Mouse (Mus musculus) gastrocnemius, adult 2 months (tissue): ENCODE measurements around the gene Nt5c. TPM values are rescaled to one million over a fixed set of nuclear protein-coding genes. Genes with fewer than 3 reads are reported as not detected.
"Not testable (repeated sequence)": the region's sequence is repeated elsewhere in the genome, so short reads cannot be mapped to it uniquely, and the experiment has no call there.

Experiments
- DNase-seq: peaks from one replicate; pipeline ENCODE4 v3.0.0; 2022
- H3K27ac ChIP-seq: fragments of 200-600 bp; 2 replicates; pipeline ENCODE4 v1.8.1; 2022; ENCODE audit warnings: mild to moderate bottlenecking
- H3K4me3 ChIP-seq: fragments of 200-600 bp; 2 replicates; pipeline ENCODE4 v1.8.1; 2022; ENCODE audit warnings: mild to moderate bottlenecking, moderate library complexity
- CTCF ChIP-seq: fragments of 200-600 bp; IDR thresholded peaks from 2 replicates; pipeline ENCODE4 v1.8.1; 2022; ENCODE audit warnings: antibody characterized with exemption, mild to moderate bottlenecking, moderate library complexity
- intact Hi-C: fragments of 180-260 bp; cut with DNase I; formaldehyde crosslinking; loops from one replicate; pipeline ENCODE4 v1.15.1; 2025
- long read RNA-seq, 2 experiments: library from polyadenylated mRNA; stranded (forward); transcript quantifications; one replicate each; pipeline ENCODE4 v2.0.0; 2021
- total RNA-seq, 2 experiments: library from RNA; stranded (reverse); gene quantifications; 2 replicates each; pipeline ENCODE4 v1.2.3; 2021

Gene Nt5c
- 1 to 10 TPM; 5.8 to 7.7 TPM for total RNA-seq
- long read RNA-seq, experiment 1, partial matches to known transcripts, result 0 of 2 reads
- long read RNA-seq, experiment 1, other reads (novel, unspliced or antisense), result 0 of 2 reads
- long read RNA-seq, experiment 2, transcript Nt5c-201 (5 exons, 858 nt), result major isoform, 6 of 6 reads
- long read RNA-seq, experiment 2, partial matches to known transcripts, result 0 of 6 reads
- long read RNA-seq, experiment 2, other reads (novel, unspliced or antisense), result 0 of 6 reads

GRCm38 (mm10) chr11:115491356-115492083 is at the start of gene Nt5c:
TSS of gene Nt5c (minus strand) at chr11:115491862.
- intact Hi-C loops, result loop anchor here (2.0 to 5.0 kb wide), 3 partner anchors 21 to 71 kb away; partner anchors contain the start of genes Nup85 and Sumo2
- H3K27ac ChIP-seq, result peak within 1 kb of the TSS; percentile 79
- DNase-seq, result peak; percentile 85
- peak within 1 kb of the TSS; percentile 94 for H3K4me3 ChIP-seq
- peak; percentile 83 for TF ChIP-seq CTCF

DNA sequence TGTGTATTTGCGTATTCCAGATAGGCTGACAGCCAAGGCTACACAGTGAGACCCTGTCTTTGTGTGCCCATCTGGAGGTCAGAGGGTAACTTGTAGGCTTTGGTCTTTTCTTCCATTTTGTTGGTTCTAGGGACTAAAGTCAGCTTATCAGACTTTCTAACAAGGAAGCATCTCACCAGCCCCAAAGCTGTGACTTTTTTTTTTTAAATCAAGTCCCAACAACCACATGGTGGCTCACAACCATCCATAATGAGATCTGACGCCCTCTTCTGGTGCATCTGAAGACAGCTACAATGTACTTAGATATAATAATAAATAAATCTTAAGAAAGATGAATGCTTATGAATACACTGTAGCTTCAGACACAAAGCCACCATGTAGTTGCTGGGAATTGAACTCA is 46.4 kb upstream of the Nt5c start:
- no peak for DNase-seq
- Histone ChIP-seq H3K27ac (no peak overlapping the region), H3K4me3 (no peak overlapping the region)
- peak; percentile 44 for TF ChIP-seq CTCF
- intact Hi-C loops, result loop anchor here (5.0 kb wide), 2 partner anchors 46 to 74 kb away; partner anchors contain the start of genes Mif4gd and Nt5c

DNA sequence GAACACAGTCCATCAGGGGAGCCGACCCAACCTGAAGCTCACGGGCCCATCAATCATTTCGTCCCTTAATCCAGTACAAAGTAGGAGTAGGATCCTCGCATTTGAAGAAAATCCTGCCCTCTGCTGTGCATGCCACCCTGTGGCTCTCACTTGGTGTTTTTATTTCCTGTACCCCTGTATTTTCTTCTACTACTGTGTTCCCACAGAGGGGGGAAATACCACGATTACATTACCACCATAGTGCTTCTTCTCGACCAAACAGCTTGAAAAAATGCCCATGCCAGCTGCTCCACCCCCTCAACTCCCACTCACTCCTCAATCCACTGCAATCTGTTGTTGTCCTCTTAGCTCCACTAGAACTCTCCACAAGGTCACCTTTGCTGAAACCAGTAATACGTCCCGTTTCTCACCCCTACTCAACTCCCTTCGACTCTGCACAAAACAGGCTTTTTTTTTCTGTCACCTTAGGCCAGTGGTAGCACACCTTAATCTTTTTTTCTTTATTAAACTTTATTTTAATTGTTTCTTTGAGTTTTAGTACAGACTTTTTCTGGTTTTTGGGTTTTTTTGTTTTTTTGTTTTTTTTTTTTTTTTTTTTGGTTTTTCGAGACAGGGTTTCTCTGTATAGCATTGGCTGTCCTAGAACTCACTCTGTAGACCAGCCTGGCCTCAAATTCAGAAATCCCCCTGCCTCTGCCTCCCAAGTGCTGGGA is 45.4 kb upstream of the Nt5c start:
- H3K27ac ChIP-seq, result peak overlapping the region; percentile 97
- peak overlapping the region; percentile 99 for H3K4me3 ChIP-seq
- intact Hi-C loops, result loop anchor here (5.0 kb wide), 2 partner anchors 45 to 75 kb away; partner anchors contain the start of genes Mif4gd and Nt5c
- no peak for DNase-seq
- no peak for TF ChIP-seq CTCF

DNA sequence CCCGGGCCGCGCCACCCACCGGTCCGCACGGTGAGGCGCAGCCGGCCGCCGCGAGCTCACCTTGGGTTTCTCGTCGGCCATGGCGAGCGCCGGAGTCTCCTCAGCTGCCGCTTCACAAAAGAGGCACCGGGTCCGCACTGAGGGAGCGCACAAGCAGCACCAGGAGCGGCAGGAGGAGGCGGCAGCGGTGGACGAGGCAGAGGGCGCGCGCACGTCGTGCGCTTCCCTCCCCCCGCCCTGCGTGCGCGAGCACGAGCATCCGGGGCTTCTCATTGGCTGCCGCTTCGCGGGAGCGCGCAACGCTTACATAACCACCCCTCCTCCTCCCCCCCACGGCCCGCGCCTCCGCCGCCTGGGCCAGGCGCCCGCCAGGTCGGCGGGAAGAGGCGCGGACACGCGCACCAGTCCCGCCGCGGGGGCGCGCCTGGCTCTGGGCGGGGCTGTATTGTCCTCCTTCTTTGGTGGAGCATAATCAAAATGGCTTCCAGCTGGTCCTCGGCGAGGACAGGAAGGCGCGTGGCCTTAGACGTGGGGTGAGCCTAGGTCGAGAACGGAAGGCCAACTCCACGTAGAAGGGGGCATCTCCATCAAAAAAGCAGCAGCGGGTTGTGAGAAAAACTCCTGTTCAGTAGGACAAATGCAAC is 44.5 kb upstream of the Nt5c start, which contains the start of gene Sumo2:
TSS of gene Sumo2 (minus strand) at position 239 of the 644 bp plus-strand sequence.
- TF ChIP-seq CTCF, result peak; percentile 27; the same call in 1 of the 2 replicates
- H3K4me3 ChIP-seq, result peak within 1 kb of the TSS; percentile 99
- DNase-seq, result peak; percentile 99
- intact Hi-C loops, result loop anchor here (5.0 kb wide), 2 partner anchors 44 to 76 kb away; partner anchors contain the start of genes Mif4gd and Nt5c
- peak within 1 kb of the TSS; percentile 97 for H3K27ac ChIP-seq

GRCm38 (mm10) chr11:115535401-115536037 is 43.9 kb upstream of the Nt5c start:
- peak; percentile 84 for DNase-seq
- H3K4me3 ChIP-seq, result peak overlapping the region; percentile 99
- TF ChIP-seq CTCF, result no peak
- peak overlapping the region; percentile 97 for H3K27ac ChIP-seq
- intact Hi-C loops, result loop anchor here (5.0 kb wide), 2 partner anchors 43 to 77 kb away; partner anchors contain the start of genes Mif4gd and Nt5c

DNA sequence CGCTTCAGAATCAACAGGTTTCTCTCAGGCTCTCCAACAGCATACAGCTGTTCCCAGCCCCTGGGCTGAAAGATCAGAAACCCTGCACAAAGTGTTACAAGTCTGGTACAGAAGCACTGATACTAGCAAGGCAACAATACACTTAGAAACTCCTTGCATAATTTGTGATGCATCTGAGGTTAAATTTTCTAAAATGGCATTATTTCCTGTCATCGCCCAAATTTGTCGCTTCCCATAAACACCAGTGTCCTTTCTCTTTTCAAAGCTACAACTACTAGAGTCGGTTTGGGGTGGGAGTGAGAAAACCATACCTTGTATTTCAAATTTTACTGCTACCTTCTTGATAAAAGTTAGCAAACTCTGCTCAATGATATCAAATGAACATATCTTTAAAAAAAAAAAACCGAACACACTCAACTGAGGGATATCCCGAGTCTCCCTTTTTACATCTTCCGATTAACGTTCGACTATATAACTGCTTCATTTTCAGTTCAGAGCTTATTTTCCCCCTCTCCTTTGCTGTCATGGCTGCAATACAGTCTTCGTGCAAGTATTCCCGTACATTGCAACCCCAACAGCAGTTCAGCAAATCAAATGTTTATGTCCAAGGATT is 43.2 kb upstream of the Nt5c start:
- H3K27ac ChIP-seq, result peak overlapping the region; percentile 97
- DNase-seq, result no peak
- intact Hi-C loops, result loop anchor here (5.0 kb wide), 2 partner anchors 43 to 77 kb away; partner anchors contain the start of genes Mif4gd and Nt5c
- H3K4me3 ChIP-seq, result peak overlapping the region; percentile 99
- no peak for TF ChIP-seq CTCF

GRCm38 (mm10) chr11:115526446-115526845 is 34.8 kb upstream of the Nt5c start:
- H3K4me3 ChIP-seq, intact Hi-C loops, H3K27ac ChIP-seq, DNase-seq: not testable (repeated sequence)

DNA sequence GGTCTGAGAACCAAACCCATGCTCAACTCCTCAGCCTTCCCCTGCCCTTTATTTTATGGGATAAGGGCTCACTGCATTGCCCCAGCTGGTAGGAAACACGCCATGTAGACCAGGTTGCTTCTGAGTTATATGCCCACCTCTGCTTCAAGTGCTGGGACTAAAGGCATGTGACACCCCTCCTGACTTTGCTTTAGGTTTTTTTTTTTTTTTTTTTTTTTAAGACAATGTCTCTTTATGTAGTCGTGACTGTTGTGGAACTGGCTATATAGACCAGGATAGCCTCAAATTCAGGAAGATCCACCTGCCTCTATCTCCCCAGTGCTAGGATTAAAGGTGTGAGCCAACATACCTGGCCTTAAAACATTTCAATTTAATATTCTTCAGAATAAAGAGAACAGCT is 31.0 kb upstream of the Nt5c start:
- no peak overlapping the region for H3K27ac ChIP-seq
- TF ChIP-seq CTCF, result no peak
- intact Hi-C loops, result no loop called here
- no peak for DNase-seq
- H3K4me3 ChIP-seq, result no peak overlapping the region

DNA sequence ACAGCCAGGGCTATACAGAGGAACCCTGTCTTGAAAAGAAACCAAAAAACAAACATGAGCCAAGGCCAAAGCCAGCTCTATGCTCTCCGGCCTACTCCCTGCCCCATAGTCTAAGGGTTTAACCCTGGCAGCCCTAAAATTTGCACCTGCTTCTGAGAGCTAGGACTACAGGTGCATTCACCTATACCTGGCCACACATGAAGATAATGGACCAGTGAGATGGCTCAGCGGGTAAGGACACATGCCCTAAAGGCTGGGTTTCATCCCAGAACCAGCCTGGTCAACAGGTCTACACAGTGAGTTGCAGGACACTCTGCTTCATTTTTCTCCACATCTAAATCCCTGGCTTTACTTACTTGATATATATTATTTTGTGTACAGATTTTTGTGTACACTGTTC is 30.6 kb upstream of the Nt5c start:
- no peak for DNase-seq
- H3K27ac ChIP-seq, result no peak overlapping the region
- H3K4me3 ChIP-seq, result no peak overlapping the region
- intact Hi-C loops, result no loop called here
- no peak for TF ChIP-seq CTCF

- intact Hi-C loops, result no loop called here
- no peak for DNase-seq
These were observed 29.4 kb upstream of the Nt5c start for GRCm38 (mm10) chr11:115521080-115521479.

GRCm38 (mm10) chr11:115520218-115520617 is 28.6 kb upstream of the Nt5c start:
- intact Hi-C loops, result no loop called here
- no peak for DNase-seq
- no peak for TF ChIP-seq CTCF
- Histone ChIP-seq H3K27ac (no peak overlapping the region), H3K4me3 (no peak overlapping the region)

More at GRCm38 (mm10) chr11:115521080-115521479, 29.4 kb upstream of the Nt5c start:
- TF ChIP-seq CTCF, result no peak
- no peak overlapping the region for H3K4me3 ChIP-seq
- H3K27ac ChIP-seq, result no peak overlapping the region
